Mouse (Mus musculus): ENCODE measurements around the gene Btbd11.
"Not testable (repeated sequence)": the region's sequence is repeated elsewhere in the genome, so short reads cannot be mapped to it uniquely, and the experiment has no call there.

Gene Btbd11

DNA sequence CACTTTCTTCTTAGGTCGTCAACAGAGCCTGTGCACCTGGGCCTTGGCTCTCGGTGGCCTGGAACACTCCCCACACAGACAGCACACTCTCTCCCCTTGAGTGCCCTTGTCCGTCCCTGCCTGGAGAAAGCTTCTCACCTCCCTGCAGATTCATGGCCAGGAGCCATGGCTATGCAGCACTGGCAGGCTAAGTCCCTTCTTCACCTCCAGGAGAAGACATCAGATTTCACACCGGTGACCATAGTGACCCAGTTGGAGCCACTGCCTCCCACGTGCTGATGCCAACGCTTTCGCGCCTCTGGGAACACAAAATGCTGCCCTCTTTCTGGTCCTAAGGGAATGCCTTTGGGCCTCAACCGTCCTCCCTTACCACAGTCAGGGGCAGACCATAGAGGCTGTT is 217.9 kb downstream of the Btbd11 start:
- DNase-seq, result no peak

DNA sequence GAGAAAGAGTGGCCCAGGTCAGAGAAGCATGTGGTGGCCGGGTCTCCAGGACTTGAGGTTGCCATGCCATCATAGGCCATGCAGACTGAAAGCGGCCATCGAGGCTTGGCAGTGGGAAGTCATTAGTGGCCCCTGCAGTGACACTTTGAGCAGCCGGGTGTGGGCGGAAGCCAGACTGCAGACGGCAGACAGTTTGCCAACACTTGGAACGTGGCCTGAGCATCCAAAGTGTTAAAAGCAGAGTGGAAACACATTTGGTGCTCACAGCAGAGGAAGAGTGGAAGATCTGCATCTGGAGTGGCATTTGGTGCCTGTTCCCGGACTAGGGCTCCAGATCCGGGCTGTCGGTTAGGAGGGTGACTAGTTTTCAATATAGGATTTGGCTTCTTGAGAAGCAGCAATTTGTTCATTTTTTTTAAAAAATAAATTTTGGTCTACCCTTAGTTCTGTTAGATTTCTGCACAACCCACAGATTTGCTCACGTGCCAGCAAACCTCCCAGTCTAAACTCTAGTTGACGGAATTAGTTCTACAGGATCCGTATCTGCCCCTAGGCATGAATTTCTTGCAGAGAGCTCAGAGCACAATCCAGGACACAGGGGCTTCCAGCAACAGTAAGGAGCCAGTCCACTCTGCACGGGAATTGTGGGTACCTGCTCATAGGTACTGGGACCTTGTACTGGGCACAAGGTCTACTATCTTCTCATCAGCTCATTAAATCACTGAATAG is 222.1 kb downstream of the Btbd11 start:
- DNase-seq, result peak; percentile 86

DNA sequence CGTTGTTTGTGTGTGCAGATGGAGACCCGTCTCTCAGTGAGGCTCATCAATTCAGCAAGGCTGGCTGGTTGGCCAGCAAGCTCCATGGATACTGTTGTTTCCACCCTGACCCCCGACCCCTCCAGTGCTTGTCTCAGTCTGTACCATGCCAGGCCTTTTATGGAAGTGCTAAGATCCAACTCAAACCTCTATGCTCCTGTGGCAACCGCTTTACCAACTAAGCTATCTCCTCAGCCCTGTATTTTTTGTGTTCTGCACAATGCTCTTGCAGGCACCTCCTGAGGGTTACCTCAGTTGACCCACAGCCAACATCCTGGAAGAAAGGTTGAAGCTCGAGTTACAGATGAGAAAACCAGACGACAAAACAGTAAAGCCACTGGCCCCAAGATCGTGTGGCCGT is 230.5 kb downstream of the Btbd11 start:
- no peak for DNase-seq

DNA sequence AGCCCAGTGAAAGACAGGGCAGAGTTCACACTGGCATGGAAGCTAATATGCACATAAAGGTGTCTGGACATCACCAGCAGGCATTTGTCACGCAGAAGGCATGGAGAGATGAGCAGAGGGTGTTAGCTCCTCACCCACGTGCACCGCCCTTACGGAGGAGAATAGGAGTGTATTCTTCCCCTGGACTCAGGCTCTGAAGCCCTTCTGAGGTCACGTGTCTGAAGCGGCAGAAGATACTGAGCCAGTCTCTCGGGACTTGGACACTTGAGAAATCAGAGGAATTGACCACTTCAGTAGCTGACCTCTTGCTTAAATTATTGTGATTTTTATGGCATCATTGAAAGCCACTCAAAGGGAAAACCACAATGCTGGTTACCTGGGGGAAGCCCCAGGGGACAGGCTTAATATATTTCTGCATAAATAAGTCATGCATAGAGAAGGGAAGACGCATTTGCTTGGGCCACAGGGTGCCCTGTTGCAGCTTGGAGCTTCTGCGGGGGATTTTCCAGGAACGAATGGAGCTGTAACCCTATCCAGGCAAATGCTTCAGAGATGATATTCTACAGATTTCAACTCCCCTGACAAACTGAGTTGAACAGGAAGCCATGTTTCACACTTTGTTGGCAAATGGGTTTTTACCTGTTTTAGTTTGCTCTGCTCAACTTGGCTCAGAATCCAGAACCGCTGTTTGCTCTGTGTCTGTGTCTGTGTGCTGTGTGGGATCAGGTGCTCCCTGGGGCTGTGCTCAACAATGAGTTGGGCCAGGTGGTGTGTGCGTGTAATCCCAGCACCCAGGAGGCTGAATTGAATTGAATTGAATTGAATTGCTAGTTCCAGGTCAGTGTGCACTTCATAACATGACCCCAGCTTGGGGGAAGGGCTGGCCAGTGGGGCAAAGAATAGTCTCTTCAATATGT is 231.1 kb downstream of the Btbd11 start:
- no peak for DNase-seq

DNA sequence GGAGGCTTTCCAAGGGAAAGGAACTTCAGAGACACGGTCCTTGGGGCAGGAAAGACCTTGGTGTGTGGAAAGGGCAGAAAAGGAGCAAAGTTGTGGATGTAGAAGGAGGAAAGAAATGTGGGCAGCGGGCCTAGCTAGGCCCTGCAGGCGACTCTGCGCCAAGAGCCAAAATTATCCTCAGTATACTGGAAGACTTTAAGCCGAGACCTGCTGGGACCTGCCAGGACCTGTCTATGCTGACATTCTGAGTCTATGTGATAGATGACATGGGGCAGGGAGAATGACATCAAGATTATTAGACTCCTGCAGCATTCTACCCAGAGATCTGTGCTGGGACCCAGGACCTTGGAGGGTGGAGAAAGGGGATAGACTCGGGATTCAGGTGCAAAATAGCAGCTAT is 234.5 kb downstream of the Btbd11 start:
- DNase-seq, result no peak

DNA sequence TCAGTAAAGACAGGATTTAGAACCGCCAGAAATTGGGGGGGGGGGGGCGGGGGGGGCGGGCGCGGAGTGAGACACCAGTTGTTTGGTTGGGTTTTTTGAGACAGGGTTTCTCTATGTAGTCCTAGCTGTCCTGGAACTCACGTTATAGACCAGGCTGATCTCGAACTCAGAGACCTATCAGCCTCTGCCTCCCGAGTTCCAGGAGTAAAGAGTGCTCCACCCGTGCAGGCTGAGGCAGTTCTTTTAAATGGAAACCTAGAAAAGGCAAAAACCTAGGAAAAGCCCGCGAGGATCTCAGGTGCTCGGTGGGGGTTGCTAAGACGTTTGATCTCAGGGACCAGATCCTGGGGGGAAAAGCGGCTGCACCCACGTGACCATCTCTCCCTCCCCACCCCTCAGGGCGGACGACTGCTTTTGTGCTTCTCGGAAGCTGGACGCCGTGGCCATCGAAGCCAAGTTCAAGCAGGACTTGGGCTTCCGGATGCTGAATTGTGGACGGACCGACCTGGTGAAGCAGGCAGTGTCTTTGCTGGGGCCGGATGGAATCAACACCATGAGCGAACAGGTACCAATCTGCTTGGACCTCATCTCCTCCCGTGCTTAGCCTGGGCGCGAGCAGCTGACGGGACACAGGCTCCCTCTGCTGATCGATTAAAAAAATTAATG is 238.0 kb downstream of the Btbd11 start:
- peak; percentile 38 for DNase-seq

DNA sequence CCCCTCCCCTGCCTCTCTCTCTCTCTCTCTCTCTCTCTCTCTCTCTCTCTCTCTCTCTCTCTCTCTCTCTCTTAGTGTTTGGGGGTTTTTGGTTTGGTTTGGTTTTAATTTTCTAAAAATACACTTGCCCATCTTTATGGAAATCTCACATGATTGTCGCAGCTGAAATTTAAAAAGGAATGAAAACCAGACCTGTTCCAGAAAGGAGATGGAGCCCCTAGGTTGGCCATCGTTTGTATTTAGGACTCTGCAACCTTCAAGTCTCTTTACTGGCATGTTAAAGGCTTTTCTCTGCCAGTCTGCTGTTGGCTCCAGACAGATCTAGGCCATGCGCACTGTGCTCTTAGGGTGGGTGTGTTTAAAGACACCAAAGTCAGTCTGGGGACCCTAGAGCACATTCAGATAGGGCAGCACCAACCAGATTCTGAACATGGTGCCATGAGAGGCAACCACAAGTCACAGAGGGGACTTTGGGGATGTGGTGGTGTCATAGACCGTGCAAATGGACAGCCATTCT is 238.6 kb downstream of the Btbd11 start:
- no peak for DNase-seq

DNA sequence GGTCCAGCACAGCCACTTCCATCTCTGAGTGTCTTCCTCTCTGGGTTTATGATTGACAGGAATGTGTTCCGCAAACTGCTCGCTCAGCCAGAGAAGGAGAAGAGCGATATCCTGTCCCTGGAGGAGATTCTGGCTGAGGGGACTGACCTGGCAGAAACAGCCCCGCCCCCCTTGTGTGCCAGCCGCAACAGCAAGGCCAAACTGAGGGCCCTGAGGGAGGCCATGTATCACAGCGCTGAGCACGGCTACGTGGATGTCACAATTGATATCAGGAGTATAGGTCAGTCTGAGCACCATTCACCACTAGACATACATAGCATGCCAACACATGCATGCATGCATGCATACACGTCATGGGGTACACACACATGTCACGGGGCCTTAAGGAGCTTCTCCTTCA is 245.4 kb downstream of the Btbd11 start:
- DNase-seq, result no peak

DNA sequence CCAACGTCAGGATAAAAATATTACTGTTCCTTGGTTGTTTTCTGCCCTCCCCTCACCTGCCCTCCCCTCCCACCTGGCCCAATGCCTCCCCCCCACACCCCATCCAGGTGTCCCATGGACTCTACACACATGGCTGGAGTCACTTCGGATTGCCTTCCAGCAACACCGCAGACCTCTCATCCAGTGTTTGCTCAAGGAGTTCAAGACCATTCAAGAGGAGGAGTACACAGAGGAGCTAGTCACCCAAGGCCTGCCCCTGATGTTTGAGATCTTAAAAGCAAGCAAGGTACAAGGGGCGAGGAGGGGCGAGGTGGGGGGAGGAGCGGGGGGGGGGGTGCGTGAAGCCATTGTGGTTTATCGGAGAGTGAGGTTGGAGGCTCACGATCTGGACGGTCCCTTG is 247.0 kb downstream of the Btbd11 start:
- no peak for DNase-seq

DNA sequence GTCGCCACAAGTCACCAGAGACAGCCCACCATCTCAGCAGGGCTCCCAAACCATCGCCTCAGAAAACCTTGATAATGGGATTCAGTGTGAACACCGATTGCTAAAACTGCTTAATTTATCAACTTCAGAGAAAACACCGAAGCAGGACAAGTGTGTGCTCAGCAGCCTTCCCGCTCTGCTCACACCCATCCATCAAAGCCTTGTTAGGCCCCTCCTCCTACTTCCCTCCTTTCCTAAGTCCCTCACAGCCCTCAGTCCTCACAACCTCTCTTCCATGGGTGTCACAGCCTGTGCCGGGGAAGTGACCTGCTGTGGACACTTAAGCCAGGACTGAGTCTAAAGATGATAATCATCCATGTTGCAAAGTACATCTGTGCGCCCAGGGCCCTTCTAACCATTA is 251.0 kb downstream of the Btbd11 start:
- DNase-seq, result no peak

DNA sequence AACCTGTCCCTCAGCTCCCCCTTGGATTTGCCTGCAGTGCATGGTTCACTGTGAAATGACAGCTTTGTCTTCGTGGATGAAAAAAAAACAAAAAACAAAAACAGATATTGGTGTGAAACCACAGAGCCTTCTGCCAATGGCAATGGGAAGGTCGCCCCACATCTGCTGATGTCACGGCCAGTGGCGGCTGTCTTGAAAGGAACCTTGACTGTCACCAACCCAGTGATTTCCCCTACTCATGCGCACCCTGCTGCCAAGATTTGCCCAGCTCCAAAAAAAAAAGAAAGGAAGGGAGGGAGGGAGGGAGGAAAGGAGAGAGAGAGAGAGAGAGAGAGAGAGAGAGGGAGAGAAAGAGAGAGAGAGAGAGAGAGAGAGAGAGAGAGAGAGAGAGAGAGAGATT is 251.5 kb downstream of the Btbd11 start:
- no peak for DNase-seq

DNA sequence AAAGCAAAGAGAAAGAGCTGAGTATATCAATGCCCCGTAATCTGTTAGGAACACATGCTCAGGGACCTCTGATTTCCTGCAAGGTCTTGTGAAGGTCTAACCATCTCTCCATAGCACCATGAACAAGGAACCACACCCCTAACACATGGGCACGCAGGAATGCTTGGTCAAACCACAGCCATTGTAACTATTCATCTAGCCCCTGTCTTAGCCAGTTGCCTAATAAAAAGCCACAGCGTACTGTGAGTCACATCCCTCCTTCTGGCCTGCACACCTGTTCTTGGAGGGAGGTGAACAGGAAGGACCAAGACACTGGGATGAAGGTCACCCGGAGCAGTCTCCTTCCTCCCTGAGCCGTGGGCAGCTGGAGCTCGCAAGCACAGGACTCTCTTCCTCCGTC is 253.0 kb downstream of the Btbd11 start:
- no peak for DNase-seq

DNA sequence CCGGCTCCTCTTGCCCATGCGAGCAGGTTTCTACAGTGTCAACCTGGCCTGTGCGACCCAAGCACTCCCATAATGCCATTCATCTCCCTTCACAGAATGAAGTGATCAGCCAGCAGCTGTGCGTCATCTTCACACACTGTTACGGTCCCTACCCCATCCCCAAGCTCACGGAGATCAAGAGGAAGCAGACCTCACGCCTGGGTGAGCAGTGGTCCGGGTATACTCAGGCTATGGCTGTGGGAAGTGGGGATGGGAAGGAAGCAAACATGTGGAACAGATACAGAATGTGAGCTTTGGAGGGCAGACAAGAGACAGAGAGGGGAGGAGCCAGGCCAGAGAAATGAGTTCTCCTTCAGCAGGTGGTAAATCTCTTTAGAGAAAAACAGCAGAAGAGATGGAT is 253.8 kb downstream of the Btbd11 start:
- DNase-seq, result no peak

DNA sequence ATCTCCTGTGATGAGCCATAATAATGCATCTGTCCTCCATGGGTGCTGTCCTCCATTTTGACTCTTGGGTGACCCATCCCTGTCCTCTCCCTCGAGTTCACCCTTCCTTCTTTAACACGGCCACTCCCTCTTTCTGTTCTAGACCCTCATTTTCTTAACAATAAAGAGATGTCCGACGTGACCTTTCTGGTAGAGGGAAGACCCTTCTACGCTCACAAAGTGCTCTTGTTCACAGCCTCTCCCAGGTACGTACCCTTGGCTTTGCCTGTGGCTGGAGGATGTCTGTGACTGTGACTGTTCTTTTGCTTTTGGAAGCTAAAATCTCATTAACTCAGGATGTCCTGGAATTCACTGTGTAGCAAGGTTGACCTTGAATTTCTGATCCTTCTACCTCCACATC is 258.7 kb downstream of the Btbd11 start:
- DNase-seq, result no peak

DNA sequence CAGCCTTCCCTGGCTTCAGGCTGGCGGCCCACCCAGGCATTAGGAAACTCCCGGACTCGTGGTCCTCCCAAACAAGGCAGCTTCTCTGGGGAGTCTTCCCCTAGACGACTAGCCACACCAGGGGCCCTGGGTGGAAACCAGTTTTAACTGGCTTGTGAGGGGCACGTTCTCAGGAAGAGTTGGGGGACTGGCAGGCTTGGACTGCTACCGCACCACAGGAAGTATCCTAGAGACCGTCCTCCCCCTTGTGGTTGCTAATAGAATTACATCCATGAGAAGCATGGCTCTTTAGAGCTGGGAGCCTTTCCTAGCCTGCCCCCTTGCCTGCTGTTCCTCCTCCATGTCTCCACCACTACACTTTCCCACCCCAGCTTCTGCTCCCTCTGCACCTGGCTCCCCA is 265.1 kb downstream of the Btbd11 start:
- peak; percentile 59 for DNase-seq

DNA sequence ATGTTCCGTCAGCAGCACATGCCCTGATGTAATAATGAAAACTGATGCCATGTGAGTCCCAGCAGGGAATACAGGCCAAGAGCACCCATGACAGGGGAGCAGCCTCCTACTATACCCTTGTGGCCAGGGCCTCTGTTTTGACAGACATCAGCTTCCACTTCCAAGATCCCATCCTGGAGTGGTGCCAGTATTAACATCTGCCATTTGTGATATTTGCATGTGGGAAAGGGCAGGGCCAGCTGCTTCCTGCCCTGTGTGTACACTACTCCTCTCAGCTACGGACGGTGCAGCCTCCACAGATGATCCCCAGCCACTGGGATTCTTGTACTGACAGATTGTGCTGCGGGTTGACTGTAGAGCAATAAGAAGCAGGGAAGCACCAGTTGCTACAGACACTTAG is 269.3 kb downstream of the Btbd11 start:
- DNase-seq, result no peak

DNA sequence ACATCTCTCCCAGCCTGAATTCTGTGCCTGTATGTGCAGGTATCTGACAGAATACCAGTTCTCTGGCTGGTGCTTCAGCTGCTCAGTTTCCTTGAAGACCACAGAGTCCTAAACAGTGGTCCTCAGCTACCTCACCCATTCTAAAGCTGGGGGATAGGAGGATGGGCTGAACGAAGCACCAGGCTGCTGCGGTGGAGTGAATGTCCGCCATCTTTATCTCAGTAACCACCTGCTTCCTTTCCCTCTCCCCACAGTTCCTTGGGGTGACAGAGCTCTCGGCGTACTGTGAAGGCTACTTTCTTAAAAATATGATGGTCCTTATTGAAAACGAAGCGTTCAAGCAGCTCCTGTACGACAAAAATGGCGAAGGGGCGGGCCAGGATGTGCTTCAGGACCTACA is 271.3 kb downstream of the Btbd11 start:
- DNase-seq, result no peak

DNA sequence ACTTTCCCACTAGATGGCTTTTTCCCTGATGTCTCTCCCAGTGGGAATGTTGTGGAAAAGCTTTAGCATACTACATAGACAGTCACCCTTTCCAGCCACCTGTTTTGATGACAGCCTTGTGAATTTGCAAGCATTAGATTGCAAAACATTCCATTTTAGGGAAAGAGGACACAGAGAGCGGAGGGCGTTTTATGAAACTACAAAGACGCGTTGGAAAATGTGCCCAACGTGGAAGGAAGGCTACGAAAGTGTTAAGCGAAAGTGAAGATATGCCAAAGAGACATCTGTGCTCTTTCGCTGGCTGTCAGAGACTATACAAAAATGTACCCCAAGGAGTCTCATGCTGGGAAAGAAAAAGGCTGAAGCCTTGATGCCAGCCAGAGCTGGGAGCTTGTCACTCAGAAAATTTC is 286.9 kb downstream of the Btbd11 start:
- DNase-seq, result peak; percentile 10

DNA sequence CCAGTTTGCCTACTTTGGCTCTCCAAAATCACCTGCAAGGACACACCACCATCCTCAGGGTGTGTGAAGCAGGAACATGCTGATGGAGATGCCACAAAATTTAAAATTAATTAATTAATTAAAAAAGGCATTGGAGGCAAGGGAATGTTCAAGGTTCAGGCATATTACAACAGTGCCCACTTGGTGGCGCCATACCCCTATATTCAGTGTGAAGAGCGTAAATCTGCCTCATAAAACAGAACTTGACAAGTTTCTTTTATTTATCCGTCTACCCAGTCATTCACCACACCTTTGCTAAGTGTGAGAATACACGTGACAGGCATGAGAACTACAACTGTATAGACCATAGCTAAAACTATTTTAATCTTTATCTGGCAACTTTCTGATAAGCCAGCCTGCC is 292.0 kb downstream of the Btbd11 start:
- DNase-seq, result peak; percentile 34

DNA sequence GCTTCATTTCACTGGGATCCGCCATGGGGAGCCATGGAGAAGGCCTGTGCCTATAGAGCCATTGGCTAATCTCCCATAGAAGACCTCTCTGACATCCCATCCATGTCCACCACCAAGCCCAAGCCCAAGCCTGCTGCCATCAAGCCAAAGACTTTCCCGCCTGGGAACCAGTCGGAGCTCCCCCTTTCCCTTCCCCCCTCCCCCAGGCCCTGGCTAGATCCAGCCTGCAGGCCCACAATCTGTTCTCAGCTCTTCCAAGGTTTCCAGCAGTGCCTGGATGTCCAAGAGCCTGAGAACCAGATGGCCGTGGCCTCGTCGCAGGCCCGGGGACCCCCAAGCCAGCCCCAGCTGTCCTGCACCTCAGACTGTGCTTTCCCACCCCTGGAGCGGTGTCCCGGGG is 295.8 kb downstream of the Btbd11 start:
- DNase-seq, result no peak

DNA sequence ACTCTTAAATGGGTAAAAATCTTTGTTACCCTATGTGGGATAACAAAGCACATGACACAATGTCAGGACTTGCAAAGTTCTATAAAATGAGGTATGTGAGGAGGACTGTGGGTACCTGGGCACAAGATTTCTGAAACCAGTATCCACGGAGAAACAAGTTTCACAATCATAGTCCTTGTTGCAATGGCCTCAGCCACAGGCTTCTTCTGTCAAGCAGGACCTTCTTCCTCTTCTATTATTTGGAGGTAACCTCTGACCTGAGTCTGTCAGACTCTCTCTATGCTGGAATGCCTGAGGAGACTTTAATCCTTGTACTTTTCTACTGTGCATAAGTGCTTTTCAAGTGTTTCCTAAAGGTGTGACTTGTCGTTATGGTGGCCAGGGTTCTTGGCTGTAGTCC is 307.8 kb downstream of the Btbd11 start:
- DNase-seq, result not testable (repeated sequence)

DNA sequence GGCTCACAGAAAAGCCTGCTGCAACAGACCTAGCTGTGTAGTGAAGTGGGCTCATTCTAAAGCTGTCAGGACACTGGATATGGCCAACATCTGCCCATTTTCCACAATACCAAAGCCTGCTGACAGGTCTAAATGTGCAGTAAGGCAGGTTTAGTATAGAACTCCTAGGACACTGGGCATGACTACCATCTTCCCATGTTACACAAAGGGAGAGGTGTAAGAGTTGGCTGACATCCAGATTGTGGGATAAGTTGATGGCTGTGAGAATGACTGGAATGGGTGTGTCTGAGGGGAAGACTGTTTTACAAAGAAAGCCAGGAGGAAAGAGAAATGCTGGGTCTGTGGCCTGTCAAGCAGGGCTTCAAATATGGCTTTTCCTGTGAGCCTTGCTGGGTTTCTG is 313.1 kb downstream of the Btbd11 start:
- no peak for DNase-seq

DNA sequence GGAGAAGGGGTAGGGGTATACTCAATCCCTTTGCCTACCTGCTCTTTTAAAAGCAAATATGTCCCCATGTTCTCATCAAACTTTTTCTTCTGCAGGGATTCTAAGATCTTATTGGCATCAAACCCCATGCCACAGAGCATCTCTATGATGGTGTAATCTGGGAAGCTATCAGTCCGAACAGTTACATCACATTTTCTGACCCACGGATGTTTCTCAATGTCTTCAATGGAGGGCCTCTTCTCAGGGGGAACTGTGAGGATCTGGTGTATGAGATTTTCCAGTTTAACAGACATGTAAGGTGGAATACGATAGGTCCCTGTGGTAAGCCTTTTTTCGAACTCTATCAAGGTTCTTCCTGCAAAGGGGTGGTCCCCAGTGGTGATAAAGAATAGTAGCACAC is 323.2 kb downstream of the Btbd11 start:
- not testable (repeated sequence) for DNase-seq

Measured in layer of hippocampus, adult 9-11 months (tissue).